Mouse (Mus musculus) lung, embryonic 16.5 days (tissue): ENCODE data around the gene Gm2a. TPM values are rescaled to one million over a fixed set of nuclear protein-coding genes. Genes with fewer than 3 reads are reported as not detected.
A peak's percentile ranks its signal among the peaks of the same experiment; 100 is the strongest.

Experiments
- ATAC-seq: fragments of 200-750 bp; cut with Nextera tagmentation; 2 replicates; pipeline ENCODE4 v1.8.0; 2017; ENCODE audit warnings: low read depth, mild to moderate bottlenecking, moderate library complexity
- H3K27ac ChIP-seq: fragments of 300-500 bp; sonication (generic); 2 replicates; pipeline ENCODE4 v1.5.1; 2014; ENCODE audit warnings: mild to moderate bottlenecking, control low read depth, low read length
- H3K27me3 ChIP-seq: fragments of 300-500 bp; sonication (generic); 2 replicates; pipeline ENCODE4 v1.6.1; 2014; ENCODE audit warnings: low read depth, low read length, mixed read lengths; ENCODE audit not compliant: control insufficient read depth, insufficient read depth
- H3K36me3 ChIP-seq: fragments of 300-500 bp; sonication (generic); 2 replicates; pipeline ENCODE4 v1.6.1; 2014; ENCODE audit warnings: low read length; ENCODE audit not compliant: control insufficient read depth, insufficient read depth
- H3K4me1 ChIP-seq: fragments of 300-500 bp; sonication (generic); replicated peaks from 2 replicates; pipeline ENCODE4 v1.6.1; 2014; ENCODE audit warnings: low read length, mixed read lengths; ENCODE audit not compliant: control insufficient read depth, insufficient read depth
- H3K4me2 ChIP-seq: fragments of 300-500 bp; sonication (generic); 2 replicates; pipeline ENCODE4 v1.6.1; 2014; ENCODE audit warnings: low read depth, low read length, control low read depth
- H3K4me3 ChIP-seq: fragments of 300-500 bp; sonication (generic); 2 replicates; pipeline ENCODE4 v1.5.1; 2014; ENCODE audit warnings: mild to moderate bottlenecking, low read length, control low read depth
- H3K9ac ChIP-seq: fragments of 300-500 bp; sonication (generic); 2 replicates; pipeline ENCODE4 v1.6.1; 2014; ENCODE audit warnings: low read length, control low read depth
- H3K9me3 ChIP-seq: fragments of 300-500 bp; sonication (generic); 2 replicates; pipeline ENCODE4 v1.6.1; 2016; ENCODE audit warnings: low read length; ENCODE audit not compliant: control insufficient read depth
- WGBS: fragments of 180-500 bp; shearing (Covaris S2); extraction: QIAGEN DNeasy Blood & Tissue Kit; methylation state at CpG from one replicate; pipeline ENCODE4 v1.1.7; 2014; 5-methylcytosine and 5-hydroxymethylcytosine counted together
- polyA plus RNA-seq: library from polyadenylated mRNA; unstranded; fragments of >200 nt; fragmentation: Nextera tagmentation; extraction: Ambion mirVana; gene quantifications from 2 replicates; pipeline ENCODE4 v1.2.1, GENCODE M21; 2015

Gene Gm2a
- 22.8 TPM in 2 replicates for polyA plus RNA-seq

- H3K9me3 ChIP-seq = no peaks in the 10 kb centered on the region
- no peaks in the 10 kb centered on the region for H3K27me3 ChIP-seq
- H3K9ac ChIP-seq = peak within 1 kb of the TSS; percentile 60
- peak within 1 kb of the TSS; percentile 60 for H3K4me2 ChIP-seq
- H3K4me1 ChIP-seq = 0 out of 2 replicates have a peak, but pooled peaks cover 2% of the 10 kb centered on the region
- H3K27ac ChIP-seq = peak within 1 kb of the TSS; percentile 85
- H3K36me3 ChIP-seq = no peaks in the 10 kb centered on the region
- 2% methylated on average over 45 of the region's 45 CpGs for WGBS
- peak; percentile 97 for ATAC-seq
- H3K4me3 ChIP-seq = peak within 1 kb of the TSS; percentile 52
Measured at GRCm38 (mm10) chr11:55097463-55098188, at the start of gene Gm2a. Gene Gm2a, plus strand, starts transcription at chr11:55098115.

GRCm38 (mm10) chr11:55050837-55051510, 46.9 kb upstream of the Gm2a start:
- peaks cover 3% of the 10 kb centered on the region; the same call in 1 of the 2 replicates for H3K4me1 ChIP-seq
- no peak overlapping the region for H3K9ac ChIP-seq
- WGBS = 46% methylated on average over 7 of the region's 7 CpGs
- no peaks in the 10 kb centered on the region for H3K36me3 ChIP-seq
- H3K4me2 ChIP-seq = no peak overlapping the region
- no peak overlapping the region for H3K27ac ChIP-seq
- H3K4me3 ChIP-seq = no peak overlapping the region
- ATAC-seq = peak; percentile 66; the same call in 1 of the 2 replicates
- H3K9me3 ChIP-seq = no peaks in the 10 kb centered on the region
- H3K27me3 ChIP-seq = no peaks in the 10 kb centered on the region

- no peaks in the 10 kb centered on the region for H3K27me3 ChIP-seq
- no peaks in the 10 kb centered on the region for H3K36me3 ChIP-seq
- H3K9ac ChIP-seq = no peak overlapping the region
- H3K9me3 ChIP-seq = no peaks in the 10 kb centered on the region
- no peak for ATAC-seq
- H3K27ac ChIP-seq = no peak overlapping the region
- H3K4me1 ChIP-seq = no peaks in the 10 kb centered on the region
- 73% methylated on average over 3 of the region's 3 CpGs for WGBS
- H3K4me2 ChIP-seq = no peak overlapping the region
- no peak overlapping the region for H3K4me3 ChIP-seq
Measured at GRCm38 (mm10) chr11:55057511-55057910, 40.4 kb upstream of the Gm2a start.

GRCm38 (mm10) chr11:55060802-55061201, 37.1 kb upstream of the Gm2a start:
- 84% methylated on average over 5 of the region's 5 CpGs for WGBS
- Histone ChIP-seq H3K4me3 (no peak overlapping the region), H3K27me3 (no peaks in the 10 kb centered on the region), H3K9me3 (no peaks in the 10 kb centered on the region), H3K36me3 (no peaks in the 10 kb centered on the region), H3K4me1 (no peaks in the 10 kb centered on the region), H3K4me2 (no peak overlapping the region), H3K9ac (no peak overlapping the region), H3K27ac (no peak overlapping the region)
- ATAC-seq = no peak

GRCm38 (mm10) chr11:55062856-55063255, 35.1 kb upstream of the Gm2a start:
- Histone ChIP-seq H3K4me2 (no peak overlapping the region), H3K9me3 (no peaks in the 10 kb centered on the region), H3K27me3 (no peaks in the 10 kb centered on the region), H3K4me1 (no peaks in the 10 kb centered on the region), H3K4me3 (no peak overlapping the region), H3K9ac (no peak overlapping the region), H3K27ac (no peak overlapping the region), H3K36me3 (no peaks in the 10 kb centered on the region)
- no peak for ATAC-seq
- 16% methylated on average over 5 of the region's 5 CpGs for WGBS

- Histone ChIP-seq H3K27ac (no peak overlapping the region), H3K9ac (no peak overlapping the region), H3K36me3 (no peaks in the 10 kb centered on the region), H3K9me3 (no peaks in the 10 kb centered on the region), H3K4me2 (no peak overlapping the region), H3K4me1 (peaks cover 3% of the 10 kb centered on the region; the same call in 1 of the 2 replicates), H3K4me3 (no peak overlapping the region), H3K27me3 (no peaks in the 10 kb centered on the region)
- 48% methylated on average over 4 of the region's 4 CpGs for WGBS
- ATAC-seq = no peak
Measured at GRCm38 (mm10) chr11:55066921-55067320, 31.0 kb upstream of the Gm2a start.

- Histone ChIP-seq H3K9ac (no peak overlapping the region), H3K4me3 (no peak overlapping the region), H3K9me3 (no peaks in the 10 kb centered on the region), H3K4me2 (no peak overlapping the region), H3K27ac (0 out of 2 replicates have a peak overlapping the region, but pooled peaks have one; percentile 8), H3K4me1 (peaks cover 5% of the 10 kb centered on the region; the same call in 1 of the 2 replicates), H3K27me3 (no peaks in the 10 kb centered on the region), H3K36me3 (no peaks in the 10 kb centered on the region)
- ATAC-seq = peak; percentile 81
- WGBS = 32% methylated on average over 2 of the region's 2 CpGs
Measured at GRCm38 (mm10) chr11:55069023-55069422, 28.9 kb upstream of the Gm2a start.

- Histone ChIP-seq H3K36me3 (no peaks in the 10 kb centered on the region), H3K4me2 (no peak overlapping the region), H3K4me3 (no peak overlapping the region), H3K4me1 (peaks cover 9% of the 10 kb centered on the region; the same call in 1 of the 2 replicates), H3K9me3 (no peaks in the 10 kb centered on the region), H3K9ac (no peak overlapping the region), H3K27ac (no peak overlapping the region), H3K27me3 (no peaks in the 10 kb centered on the region)
- ATAC-seq = no peak
- whole genome bisulfite sequencing = 75% methylated on average over 5 of the region's 5 CpGs
Measured at GRCm38 (mm10) chr11:55071344-55071743, 26.6 kb upstream of the Gm2a start.

GRCm38 (mm10) chr11:55072467-55072866, 25.4 kb upstream of the Gm2a start:
- H3K4me1 ChIP-seq = peaks cover 16% of the 10 kb centered on the region
- H3K9me3 ChIP-seq = no peaks in the 10 kb centered on the region
- 83% methylated on average over 8 of the region's 8 CpGs for WGBS
- H3K27ac ChIP-seq = no peak overlapping the region
- no peaks in the 10 kb centered on the region for H3K27me3 ChIP-seq
- no peaks in the 10 kb centered on the region for H3K36me3 ChIP-seq
- H3K4me2 ChIP-seq = no peak overlapping the region
- H3K4me3 ChIP-seq = no peak overlapping the region
- ATAC-seq = no peak
- no peak overlapping the region for H3K9ac ChIP-seq
